Mouse (Mus musculus): ENCODE data around the gene Olfr992.
"Not testable (repeated sequence)": the region's sequence is repeated elsewhere in the genome, so short reads cannot be mapped to it uniquely, and the experiment has no call there.

GRCm38 (mm10) chr2:85363127-85363526 is 46.1 kb downstream of the Olfr992 start, which contains the start of gene Olfr988:
- TF ChIP-seq CTCF (conservative IDR thresholded peaks at IDR 0.05; ENCODE audit: low read length); POU5F1 (IDR thresholded peaks at IDR 0.05; ENCODE audit: borderline replicate concordance, low read length); NANOG (IDR thresholded peaks at IDR 0.05; ENCODE audit: borderline replicate concordance, low read length): not testable (repeated sequence)

Measured in E14TG2a.4 (cell line).